Mouse (Mus musculus): Measurements from ENCODE around the gene Dusp16. TPM values are rescaled to one million over a fixed set of nuclear protein-coding genes. Genes with fewer than 3 reads are reported as not detected.

Gene Dusp16
- polyA plus RNA-seq, 1 experiment from 2014 or later = 10.9 TPM

DNA sequence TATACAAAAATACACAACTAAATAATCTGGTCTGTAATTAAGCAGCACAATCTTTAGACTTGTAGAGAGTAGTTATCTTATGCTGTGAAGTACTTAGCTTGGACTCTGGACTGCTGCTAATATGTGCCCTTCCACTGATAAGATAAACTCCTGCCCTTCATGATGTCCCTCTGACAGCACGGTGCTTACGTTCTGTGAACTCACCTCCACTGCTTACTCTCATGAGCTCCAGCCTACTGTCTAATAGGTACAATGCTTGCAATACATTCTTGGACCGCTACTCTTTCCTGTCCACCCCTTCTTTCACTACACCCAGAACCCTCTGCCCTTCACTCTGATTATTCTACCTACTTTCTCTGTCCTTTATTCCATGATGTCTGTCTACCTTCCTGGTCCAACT, 61.4 kb downstream of the Dusp16 start:
- no peaks in the 10 kb centered on the region for H3K9me3 ChIP-seq (ENCODE audit: control insufficient read depth, low read length)
- no peaks in the 10 kb centered on the region for H3K27me3 ChIP-seq (ENCODE audit: control insufficient read depth, insufficient read depth, low read depth, low read length)
- 66% methylated on average over 3 of the region's 3 CpGs for WGBS
- no peaks in the 10 kb centered on the region for H3K4me1 ChIP-seq (replicated peaks; ENCODE audit: control insufficient read depth, insufficient read depth, low read length)
- no peak overlapping the region for H3K4me3 ChIP-seq (ENCODE audit: low read length)
- no peak for ATAC-seq (ENCODE audit: low read depth)
- H3K36me3 ChIP-seq (ENCODE audit: control insufficient read depth, insufficient read depth, low read length) = no peaks in the 10 kb centered on the region
- H3K27ac ChIP-seq (ENCODE audit: low read length) = no peak overlapping the region
- H3K4me2 ChIP-seq (ENCODE audit: low read depth, low read length) = no peak overlapping the region
- H3K9ac ChIP-seq (ENCODE audit: low read length) = no peak overlapping the region

DNA sequence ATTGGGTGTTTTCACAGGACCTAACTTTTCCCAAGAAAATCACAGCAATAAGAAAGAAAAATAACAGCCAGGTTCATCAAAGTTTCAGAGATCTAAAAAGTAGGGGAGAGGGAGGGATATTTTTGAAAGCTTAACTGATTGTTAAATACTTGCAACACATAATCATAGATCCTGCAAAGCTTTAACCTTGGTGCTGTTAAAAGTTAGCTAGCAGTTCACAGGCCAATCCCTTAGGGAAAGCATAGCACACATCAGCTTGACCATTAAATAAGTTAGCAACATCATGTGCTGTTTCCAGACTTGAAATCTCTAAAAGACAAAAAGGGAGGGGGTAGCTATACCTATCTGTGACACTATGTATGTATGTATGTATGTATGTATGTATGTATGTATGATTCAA, 67.0 kb downstream of the Dusp16 start:
- H3K9me3 ChIP-seq (ENCODE audit: control insufficient read depth, low read length) = no peaks in the 10 kb centered on the region
- H3K4me3 ChIP-seq (ENCODE audit: low read length) = no peak overlapping the region
- no peaks in the 10 kb centered on the region for H3K4me1 ChIP-seq (replicated peaks; ENCODE audit: control insufficient read depth, insufficient read depth, low read length)
- H3K9ac ChIP-seq (ENCODE audit: low read length) = no peak overlapping the region
- ATAC-seq (ENCODE audit: low read depth) = no peak
- no peaks in the 10 kb centered on the region for H3K27me3 ChIP-seq (ENCODE audit: control insufficient read depth, insufficient read depth, low read depth, low read length)
- H3K36me3 ChIP-seq (ENCODE audit: control insufficient read depth, insufficient read depth, low read length) = peaks cover 10% of the 10 kb centered on the region; the same call in 1 of the 2 replicates
- H3K27ac ChIP-seq (ENCODE audit: low read length) = no peak overlapping the region
- H3K4me2 ChIP-seq (ENCODE audit: low read depth, low read length) = no peak overlapping the region

GRCm38 (mm10) chr6:134723833-134724553, 68.4 kb downstream of the Dusp16 start:
- ATAC-seq (ENCODE audit: low read depth) = no peak
- H3K36me3 ChIP-seq (ENCODE audit: control insufficient read depth, insufficient read depth, low read length) = peaks cover 17% of the 10 kb centered on the region; the same call in 1 of the 2 replicates
- H3K27ac ChIP-seq (ENCODE audit: low read length) = no peak overlapping the region
- whole genome bisulfite sequencing = 74% methylated on average over 9 of the region's 9 CpGs
- no peaks in the 10 kb centered on the region for H3K27me3 ChIP-seq (ENCODE audit: control insufficient read depth, insufficient read depth, low read depth, low read length)
- H3K4me2 ChIP-seq (ENCODE audit: low read depth, low read length) = no peak overlapping the region
- no peaks in the 10 kb centered on the region for H3K4me1 ChIP-seq (replicated peaks; ENCODE audit: control insufficient read depth, insufficient read depth, low read length)
- no peak overlapping the region for H3K4me3 ChIP-seq (ENCODE audit: low read length)
- no peak overlapping the region for H3K9ac ChIP-seq (ENCODE audit: low read length)
- H3K9me3 ChIP-seq (ENCODE audit: control insufficient read depth, low read length) = no peaks in the 10 kb centered on the region

- Histone ChIP-seq H3K9ac (ENCODE audit: low read length) (no peak overlapping the region), H3K36me3 (ENCODE audit: control insufficient read depth, insufficient read depth, low read length) (peaks cover 21% of the 10 kb centered on the region), H3K9me3 (ENCODE audit: control insufficient read depth, low read length) (no peaks in the 10 kb centered on the region), H3K27ac (ENCODE audit: low read length) (no peak overlapping the region), H3K27me3 (ENCODE audit: control insufficient read depth, insufficient read depth, low read depth, low read length) (no peaks in the 10 kb centered on the region), H3K4me1 (replicated peaks; ENCODE audit: control insufficient read depth, insufficient read depth, low read length) (no peaks in the 10 kb centered on the region), H3K4me2 (ENCODE audit: low read depth, low read length) (no peak overlapping the region), H3K4me3 (ENCODE audit: low read length) (no peak overlapping the region)
- WGBS = 91% methylated on average over 7 of the region's 7 CpGs
- no peak for ATAC-seq (ENCODE audit: low read depth)
Measured at GRCm38 (mm10) chr6:134723326-134723725, 69.1 kb downstream of the Dusp16 start.

DNA sequence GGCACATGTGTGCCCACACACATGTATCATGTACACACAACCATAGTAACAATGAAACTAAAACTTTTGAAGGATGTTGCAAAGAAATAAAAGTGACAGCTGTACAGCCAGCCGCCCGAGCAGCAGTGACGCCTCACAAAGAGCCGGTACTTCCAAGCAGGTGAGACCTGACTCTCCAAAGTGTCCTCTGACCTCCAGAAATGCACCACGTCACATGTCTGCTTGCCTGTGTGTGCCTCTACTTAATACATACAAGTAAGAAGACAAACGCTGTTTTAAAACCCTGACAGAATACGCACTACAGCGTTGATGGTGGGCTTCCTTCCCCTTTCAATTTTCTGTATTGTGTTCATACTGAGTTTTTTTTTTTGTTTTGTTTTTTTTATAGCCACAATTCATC, 69.5 kb downstream of the Dusp16 start:
- Histone ChIP-seq H3K4me2 (ENCODE audit: low read depth, low read length) (no peak overlapping the region), H3K27me3 (ENCODE audit: control insufficient read depth, insufficient read depth, low read depth, low read length) (no peaks in the 10 kb centered on the region), H3K9ac (ENCODE audit: low read length) (no peak overlapping the region), H3K27ac (ENCODE audit: low read length) (no peak overlapping the region), H3K36me3 (ENCODE audit: control insufficient read depth, insufficient read depth, low read length) (peaks cover 22% of the 10 kb centered on the region), H3K9me3 (ENCODE audit: control insufficient read depth, low read length) (no peaks in the 10 kb centered on the region), H3K4me1 (replicated peaks; ENCODE audit: control insufficient read depth, insufficient read depth, low read length) (no peaks in the 10 kb centered on the region), H3K4me3 (ENCODE audit: low read length) (no peak overlapping the region)
- WGBS = 84% methylated on average over 8 of the region's 8 CpGs
- ATAC-seq (ENCODE audit: low read depth) = no peak

GRCm38 (mm10) chr6:134721729-134722269, 70.6 kb downstream of the Dusp16 start:
- Histone ChIP-seq H3K27me3 (ENCODE audit: control insufficient read depth, insufficient read depth, low read depth, low read length) (no peaks in the 10 kb centered on the region), H3K4me1 (replicated peaks; ENCODE audit: control insufficient read depth, insufficient read depth, low read length) (no peaks in the 10 kb centered on the region), H3K4me3 (ENCODE audit: low read length) (no peak overlapping the region), H3K9ac (ENCODE audit: low read length) (no peak overlapping the region), H3K4me2 (ENCODE audit: low read depth, low read length) (no peak overlapping the region), H3K27ac (ENCODE audit: low read length) (no peak overlapping the region), H3K36me3 (ENCODE audit: control insufficient read depth, insufficient read depth, low read length) (peaks cover 22% of the 10 kb centered on the region), H3K9me3 (ENCODE audit: control insufficient read depth, low read length) (no peaks in the 10 kb centered on the region)
- 64% methylated on average over 6 of the region's 6 CpGs for WGBS
- peak; percentile 43; the same call in 1 of the 2 replicates for ATAC-seq (ENCODE audit: low read depth)

DNA sequence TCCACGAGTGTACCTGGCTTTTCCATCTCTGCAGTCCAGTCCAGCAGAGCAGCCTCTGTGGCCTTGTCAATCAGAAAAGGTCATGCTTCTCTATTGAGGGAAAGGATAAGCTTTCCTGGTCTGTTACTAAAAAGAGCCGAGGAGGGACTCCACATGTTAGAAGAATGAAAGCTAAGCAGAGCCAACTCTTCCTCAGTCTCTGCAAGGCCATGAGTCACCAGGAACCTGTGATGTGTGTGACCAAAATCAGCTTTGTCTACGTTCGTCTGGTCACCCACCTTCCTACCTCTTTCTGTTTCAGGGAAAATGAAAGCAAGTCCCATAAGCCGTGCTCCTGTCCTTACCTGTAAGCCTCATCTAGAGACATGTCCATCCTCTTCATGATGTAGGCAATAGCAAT, 72.3 kb downstream of the Dusp16 start:
- Histone ChIP-seq H3K36me3 (ENCODE audit: control insufficient read depth, insufficient read depth, low read length) (peaks cover 18% of the 10 kb centered on the region), H3K4me2 (ENCODE audit: low read depth, low read length) (no peak overlapping the region), H3K4me1 (replicated peaks; ENCODE audit: control insufficient read depth, insufficient read depth, low read length) (no peaks in the 10 kb centered on the region), H3K27me3 (ENCODE audit: control insufficient read depth, insufficient read depth, low read depth, low read length) (no peaks in the 10 kb centered on the region), H3K9me3 (ENCODE audit: control insufficient read depth, low read length) (no peaks in the 10 kb centered on the region), H3K4me3 (ENCODE audit: low read length) (no peak overlapping the region), H3K27ac (ENCODE audit: low read length) (no peak overlapping the region), H3K9ac (ENCODE audit: low read length) (no peak overlapping the region)
- WGBS = 89% methylated on average over 5 of the region's 5 CpGs
- ATAC-seq (ENCODE audit: low read depth) = no peak

DNA sequence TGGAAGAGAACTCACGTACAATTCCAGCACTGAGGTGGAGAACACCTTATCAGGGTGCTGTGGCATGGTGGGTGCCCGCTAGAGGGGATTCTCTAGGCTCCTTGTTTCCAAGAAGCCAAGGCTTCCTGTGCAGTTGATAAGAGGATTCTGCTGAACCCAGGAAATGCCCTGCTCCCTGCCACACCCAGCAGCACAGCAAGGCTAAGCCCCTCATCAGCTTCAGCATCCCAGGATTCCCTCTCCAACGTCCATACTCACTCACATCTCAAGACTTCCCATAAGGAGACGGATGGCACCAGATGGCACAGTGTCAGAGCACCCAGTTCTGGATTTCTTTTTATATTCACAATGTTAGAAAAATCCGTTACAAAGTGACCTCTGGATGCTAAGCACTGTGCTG, 73.3 kb downstream of the Dusp16 start:
- 73% methylated on average over 5 of the region's 5 CpGs for WGBS

DNA sequence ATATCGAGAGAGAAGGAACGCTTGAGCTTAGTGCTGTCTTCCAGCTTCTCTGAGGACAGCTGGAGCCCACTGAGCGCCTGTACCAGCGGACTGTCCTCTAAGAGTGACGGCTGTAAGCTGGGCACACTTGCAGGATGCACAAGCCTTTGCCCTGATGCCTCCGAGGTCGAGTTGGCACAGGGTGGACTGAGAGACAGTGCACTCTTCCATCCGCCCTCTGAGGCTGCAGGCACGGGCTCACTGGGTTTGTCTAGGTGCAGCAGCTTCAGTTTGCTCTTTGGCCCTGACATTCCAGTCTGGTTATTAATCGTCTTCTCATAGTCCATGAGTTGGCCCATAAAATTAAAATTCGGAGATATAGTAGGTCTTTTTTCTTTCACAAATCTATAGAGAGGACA, 73.8 kb downstream of the Dusp16 start:
- H3K4me3 ChIP-seq (ENCODE audit: low read length) = no peak overlapping the region
- no peaks in the 10 kb centered on the region for H3K9me3 ChIP-seq (ENCODE audit: control insufficient read depth, low read length)
- WGBS = 86% methylated on average over 11 of the region's 11 CpGs
- no peak overlapping the region for H3K9ac ChIP-seq (ENCODE audit: low read length)
- H3K4me2 ChIP-seq (ENCODE audit: low read depth, low read length) = no peak overlapping the region
- ATAC-seq (ENCODE audit: low read depth) = no peak
- H3K27ac ChIP-seq (ENCODE audit: low read length) = no peak overlapping the region
- H3K36me3 ChIP-seq (ENCODE audit: control insufficient read depth, insufficient read depth, low read length) = peaks cover 12% of the 10 kb centered on the region
- H3K4me1 ChIP-seq (replicated peaks; ENCODE audit: control insufficient read depth, insufficient read depth, low read length) = no peaks in the 10 kb centered on the region
- no peaks in the 10 kb centered on the region for H3K27me3 ChIP-seq (ENCODE audit: control insufficient read depth, insufficient read depth, low read depth, low read length)

More for the DNA sequence above, 73.3 kb downstream of the Dusp16 start:
- ATAC-seq (ENCODE audit: low read depth) = no peak
- peaks cover 14% of the 10 kb centered on the region for H3K36me3 ChIP-seq (ENCODE audit: control insufficient read depth, insufficient read depth, low read length)
- no peaks in the 10 kb centered on the region for H3K9me3 ChIP-seq (ENCODE audit: control insufficient read depth, low read length)
- no peak overlapping the region for H3K4me3 ChIP-seq (ENCODE audit: low read length)
- no peak overlapping the region for H3K9ac ChIP-seq (ENCODE audit: low read length)
- H3K4me2 ChIP-seq (ENCODE audit: low read depth, low read length) = no peak overlapping the region
- H3K4me1 ChIP-seq (replicated peaks; ENCODE audit: control insufficient read depth, insufficient read depth, low read length) = no peaks in the 10 kb centered on the region
- no peak overlapping the region for H3K27ac ChIP-seq (ENCODE audit: low read length)
- H3K27me3 ChIP-seq (ENCODE audit: control insufficient read depth, insufficient read depth, low read depth, low read length) = no peaks in the 10 kb centered on the region
